Mouse (Mus musculus) large intestine, adult 2 months (tissue): ENCODE results near the gene Ms4a18. TPM values are rescaled to one million over a fixed set of nuclear protein-coding genes. Genes with fewer than 3 reads are reported as not detected.
"Not testable (repeated sequence)": the region's sequence is repeated elsewhere in the genome, so short reads cannot be mapped to it uniquely, and the experiment has no call there.

Experiments used
- DNase-seq: peaks from one replicate; pipeline ENCODE4 v3.0.0-alpha.2; 2012; ENCODE audit warnings: low read depth, low spot score
- WGBS: fragments of 180-500 bp; shearing (Covaris S2); methylation state at CpG from one replicate; pipeline ENCODE4 v1.1.7; 2018; 5-methylcytosine and 5-hydroxymethylcytosine counted together
- polyA plus RNA-seq: library from polyadenylated mRNA; depleted of rRNA; stranded (reverse); fragments of >200 nt; gene quantifications from 2 replicates; pipeline ENCODE4 v1.2.3, GENCODE M21; 2012; rRNA removed

Gene Ms4a18
- 103 and 159 TPM in 2 replicates for polyA plus RNA-seq

DNA sequence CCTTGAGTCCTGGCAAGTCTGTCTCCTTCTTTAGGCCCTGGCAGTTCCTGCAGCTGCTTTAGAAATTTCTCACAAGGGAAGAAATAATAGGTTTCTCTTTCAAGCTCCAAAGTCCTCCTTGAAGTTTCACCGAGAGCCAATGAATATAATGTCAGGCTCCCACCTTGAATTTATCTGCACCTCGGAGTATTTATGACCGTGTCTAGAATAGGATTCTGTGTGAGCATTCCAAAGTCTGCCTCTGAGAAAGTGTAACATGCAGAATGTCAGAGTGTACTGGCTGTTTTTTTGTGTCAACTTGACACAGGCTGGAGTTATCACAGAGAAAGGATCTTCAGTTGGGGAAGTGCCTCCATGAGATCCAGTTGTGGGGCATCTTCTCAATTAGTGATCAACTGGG is at the start of gene Ms4a18:
Ms4a18 (minus strand) TSS at position 141 of the 400 bp plus-strand sequence.
- WGBS, result 21% methylated on average over 3 of the region's 3 CpGs
- no peak for DNase-seq

DNA sequence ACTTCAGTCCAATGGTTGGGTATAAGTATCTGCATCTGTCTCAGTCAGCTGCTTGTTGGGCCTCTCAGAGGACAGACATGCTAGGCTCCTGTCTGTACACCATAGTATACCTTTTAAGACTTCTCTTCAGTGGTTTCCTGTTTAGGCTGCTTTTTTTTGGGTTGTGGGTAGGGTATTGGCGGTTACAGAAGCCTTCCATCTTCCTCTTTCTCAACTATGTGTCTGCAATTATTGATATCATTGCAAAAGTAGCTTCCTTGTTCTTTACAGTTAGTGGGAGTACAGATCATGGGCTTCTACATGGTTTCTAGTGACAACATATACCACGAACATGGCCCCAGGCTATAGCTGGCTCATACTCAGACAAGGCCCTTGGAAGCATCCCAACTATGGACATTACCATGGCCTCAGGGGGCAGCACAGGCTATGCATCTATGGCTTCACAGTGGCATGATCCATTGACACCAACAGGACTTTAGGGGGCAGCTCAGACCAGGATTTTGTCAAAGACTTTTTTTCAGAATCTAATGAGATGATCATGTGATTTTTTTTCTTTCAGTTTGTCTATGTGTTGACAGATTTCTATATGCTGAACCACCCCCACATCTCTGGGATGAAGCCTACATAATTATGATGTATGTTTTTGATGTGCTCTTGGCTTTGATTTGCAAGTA is 47.5 kb upstream of the Ms4a18 start:
- no peak for DNase-seq
- WGBS, result 79% methylated on average over 2 of the region's 2 CpGs

DNA sequence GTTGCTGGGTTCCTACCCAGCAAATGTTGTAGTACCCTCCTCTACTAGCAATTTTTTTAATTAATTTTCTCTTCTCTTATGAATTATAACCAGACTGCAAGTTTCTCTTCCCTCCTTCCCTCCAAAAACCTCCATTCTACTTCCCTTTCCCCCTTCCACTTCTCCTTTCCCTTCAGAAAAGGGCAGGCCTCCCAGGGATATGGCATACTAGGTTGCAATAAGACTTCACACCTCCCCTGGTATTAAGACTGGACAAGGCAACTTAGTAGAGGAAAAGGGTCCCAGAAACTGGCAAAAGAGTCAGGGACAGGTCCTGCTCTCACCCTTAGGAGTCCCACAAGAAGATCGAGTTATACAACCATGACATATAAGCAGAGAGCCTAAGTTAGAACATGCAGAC is 43.1 kb upstream of the Ms4a18 start:
- DNase-seq, result no peak
- 87% methylated on average over 1 of the region's 1 CpGs for WGBS

DNA sequence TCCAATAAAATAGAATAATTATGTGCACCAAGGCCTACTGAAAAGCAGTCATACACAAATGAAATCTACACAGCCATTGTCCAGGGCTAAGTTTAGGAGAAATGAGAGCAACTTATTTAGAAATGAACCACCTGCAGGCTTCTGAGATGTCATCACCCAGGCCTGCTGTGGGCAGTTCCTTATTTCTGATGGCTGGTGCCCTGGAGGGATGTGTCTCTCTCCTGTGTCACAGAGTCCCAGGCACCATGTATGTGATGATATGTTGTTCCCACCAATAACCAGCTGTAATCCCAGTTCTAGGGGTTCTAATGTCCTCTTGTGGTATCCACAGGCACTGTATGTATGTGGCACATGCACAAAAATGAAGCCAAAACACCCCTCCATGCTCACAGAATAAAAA is 42.1 kb upstream of the Ms4a18 start:
- DNase-seq, result no peak

DNA sequence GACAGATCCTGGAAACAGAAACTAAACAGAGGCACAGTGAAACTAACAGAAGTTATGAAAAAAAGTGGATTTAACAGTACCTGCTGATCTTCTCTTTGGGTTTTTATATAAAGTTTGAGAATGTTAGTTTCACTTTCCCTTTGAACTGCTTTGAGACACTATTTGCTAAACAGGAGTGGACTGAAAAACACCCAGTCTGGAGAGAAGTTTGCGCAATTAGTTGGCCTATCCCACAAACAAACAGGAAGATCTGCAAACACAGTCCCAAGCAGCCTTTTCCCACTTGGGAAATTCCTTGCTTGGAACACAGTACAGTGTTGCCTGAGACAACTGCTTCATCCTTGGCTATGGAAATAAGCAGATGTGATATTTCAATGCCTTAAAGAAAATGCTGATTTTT is 37.9 kb upstream of the Ms4a18 start:
- WGBS, result 15% methylated on average over 1 of the region's 1 CpGs

DNA sequence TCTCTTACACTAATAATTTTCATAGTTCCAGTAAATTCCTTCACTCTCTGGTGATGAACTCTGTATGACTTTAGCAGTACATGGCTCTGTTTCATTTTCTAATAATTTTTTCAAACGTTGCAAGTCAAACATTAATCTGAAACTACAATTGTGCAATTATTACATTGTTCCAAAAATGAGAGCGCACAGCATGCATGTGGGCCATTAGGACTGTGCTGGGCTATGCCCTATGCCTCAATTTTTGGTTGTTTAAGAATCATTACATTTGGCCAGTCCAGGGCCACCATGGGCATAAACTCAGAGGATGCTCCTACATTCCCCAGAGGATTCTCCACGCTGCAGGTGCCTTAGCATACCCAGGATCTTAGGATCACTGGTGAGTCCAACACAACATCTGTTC is 35.4 kb upstream of the Ms4a18 start:
- DNase-seq, result no peak
- WGBS, result 34% methylated on average over 3 of the region's 3 CpGs

More for the DNA sequence above, 37.9 kb upstream of the Ms4a18 start:
- not testable (repeated sequence) for DNase-seq

DNA sequence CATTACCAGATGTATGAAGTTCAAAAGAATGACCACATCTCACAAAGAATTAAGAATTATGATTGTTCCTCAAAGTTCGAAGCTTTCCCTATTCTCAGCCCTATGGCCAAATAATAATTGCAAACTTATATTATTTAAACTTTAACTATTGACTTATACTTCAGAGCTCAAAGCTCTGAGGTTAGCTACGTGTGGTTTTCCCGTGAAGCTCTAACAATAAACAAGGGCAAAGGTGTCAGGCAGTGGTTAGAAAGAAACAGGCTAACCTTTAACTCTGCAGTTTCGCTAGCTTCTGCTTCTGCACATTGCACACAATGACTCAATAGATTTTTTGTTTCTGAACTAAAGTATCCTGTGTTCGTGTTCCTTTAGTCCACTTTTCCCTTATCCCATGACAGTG is 35.0 kb upstream of the Ms4a18 start:
- no peak for DNase-seq
- WGBS, result 21% methylated on average over 5 of the region's 5 CpGs

DNA sequence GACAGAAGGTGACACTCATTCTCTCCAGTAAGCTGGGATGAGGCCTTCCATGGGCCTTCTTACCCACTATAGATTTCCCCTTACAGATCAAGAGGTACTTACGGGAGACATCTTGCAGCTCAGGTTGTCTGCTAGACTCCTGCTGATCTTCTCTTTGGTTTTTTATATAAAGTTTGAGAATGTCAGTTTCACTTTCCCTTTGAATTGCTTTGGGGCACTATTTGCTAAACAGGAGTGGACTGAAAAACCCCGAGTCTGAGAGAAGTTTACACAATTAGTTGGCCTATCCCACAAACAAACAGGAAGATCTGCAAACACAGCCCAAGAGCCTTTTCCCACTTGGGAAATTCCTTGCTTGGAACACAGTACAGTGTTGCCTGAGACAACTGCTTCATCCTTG is 32.5 kb upstream of the Ms4a18 start:
- no peak for DNase-seq
- WGBS, result 21% methylated on average over 2 of the region's 2 CpGs

DNA sequence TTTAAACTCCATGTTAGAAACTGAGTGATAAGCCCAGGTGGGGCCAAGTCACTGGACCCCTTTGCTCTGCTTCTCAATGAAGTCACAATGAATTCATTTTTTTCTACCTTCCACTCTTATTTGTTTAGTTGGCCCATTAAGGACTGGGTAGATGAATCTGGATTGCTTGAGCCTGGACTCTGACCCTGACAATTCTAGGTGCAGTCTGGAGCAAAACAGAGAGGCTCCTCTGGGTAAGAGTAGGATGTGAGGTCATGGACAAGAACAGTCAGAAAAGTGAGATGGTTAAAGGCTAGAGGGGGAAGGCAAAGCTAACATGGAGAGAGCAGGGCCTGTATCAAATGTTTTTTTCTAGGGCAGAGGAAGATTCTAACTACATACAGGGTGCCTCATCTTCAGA is 31.6 kb upstream of the Ms4a18 start:
- no peak for DNase-seq

DNA sequence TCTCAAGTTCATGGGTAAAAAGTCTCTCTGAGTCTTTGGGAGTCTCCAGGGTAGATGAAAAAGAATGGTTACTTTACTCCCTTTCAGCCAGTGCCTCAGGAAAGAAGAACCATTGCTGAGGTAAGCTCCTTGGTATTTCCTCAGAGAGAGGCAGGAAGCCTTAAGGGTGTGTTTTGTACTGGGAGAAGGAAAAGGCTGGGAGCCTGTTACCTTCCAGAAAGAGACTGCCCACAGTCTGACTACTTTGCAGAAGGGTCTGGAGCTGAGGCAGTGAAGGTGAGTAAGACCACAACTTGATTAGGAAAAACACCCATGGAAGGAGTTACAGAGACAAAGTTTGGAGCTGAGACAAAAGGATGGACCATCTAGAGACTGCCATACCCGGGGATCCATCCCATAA is 30.7 kb upstream of the Ms4a18 start:
- no peak for DNase-seq
- 59% methylated on average over 1 of the region's 1 CpGs for WGBS

DNA sequence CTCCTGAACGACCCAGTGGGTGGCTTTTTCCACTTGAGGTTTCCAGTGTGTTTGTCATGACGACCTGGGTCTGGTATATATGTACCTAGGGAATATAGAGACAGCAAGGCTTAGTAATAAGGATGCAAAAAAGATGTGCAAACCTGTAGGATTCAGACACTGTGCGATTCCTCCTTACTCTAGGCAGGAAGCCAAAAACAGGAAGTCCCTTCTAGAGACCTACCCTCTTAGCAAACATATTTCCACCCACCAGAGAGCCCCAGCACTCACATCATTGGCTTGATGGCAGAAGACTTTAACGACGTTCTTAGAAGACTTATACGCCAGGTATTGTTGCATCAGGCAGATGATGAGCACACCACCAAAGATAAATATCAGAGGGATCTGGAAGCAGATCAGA is 30.2 kb upstream of the Ms4a18 start:
- 37% methylated on average over 6 of the region's 6 CpGs for WGBS
- no peak for DNase-seq

DNA sequence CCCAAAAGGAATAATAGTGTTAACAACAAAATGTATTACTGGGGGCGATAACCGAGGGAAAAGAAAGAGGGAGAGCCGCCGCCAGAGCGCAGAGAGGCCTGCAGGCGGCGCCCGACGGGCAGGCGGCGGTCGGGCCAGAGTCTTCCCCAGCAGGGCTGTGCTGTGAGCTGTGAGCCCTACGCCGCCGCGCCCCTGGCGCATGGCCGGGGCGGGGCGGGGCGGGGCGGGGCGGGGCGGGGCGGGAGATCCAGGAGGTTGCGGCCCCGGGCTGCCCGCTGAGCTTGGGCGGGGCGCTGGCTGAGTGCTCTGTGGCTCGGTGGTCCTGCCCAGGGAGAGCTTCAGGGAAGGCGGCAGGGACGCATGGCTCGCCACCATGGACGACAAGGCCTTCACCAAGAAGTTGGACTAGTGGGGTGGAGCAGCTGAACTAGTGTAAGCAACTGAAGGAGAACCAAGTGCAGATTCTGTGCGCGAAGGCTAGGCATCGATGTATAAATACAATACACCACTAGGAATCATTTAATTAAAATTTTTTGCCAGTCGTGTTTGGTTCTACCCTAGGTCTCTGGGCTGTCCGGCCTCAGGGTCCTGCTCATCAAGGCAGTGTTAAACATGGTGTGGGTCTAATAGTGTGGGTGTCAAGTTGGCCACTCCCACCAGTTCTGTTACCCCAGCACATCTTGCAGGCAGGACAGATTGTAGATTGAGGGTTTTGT is 27.3 kb upstream of the Ms4a18 start:
- DNase-seq, result no peak
- 5% methylated on average over 39 of the region's 40 CpGs for WGBS

DNA sequence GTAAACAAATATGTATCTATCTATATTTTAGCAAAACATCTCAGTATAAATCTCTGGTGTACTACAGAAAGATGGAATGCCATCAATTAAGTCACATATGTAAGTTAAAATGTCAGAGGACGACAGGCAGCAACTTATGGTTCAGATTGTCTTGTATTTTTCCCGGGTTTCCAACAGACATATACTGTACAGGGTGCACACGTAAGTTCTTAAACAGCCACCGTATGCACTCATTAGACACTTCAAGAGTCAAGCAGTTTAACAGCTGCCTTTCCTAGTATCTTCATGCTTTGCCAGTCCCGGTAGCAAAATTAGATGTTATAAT is 26.8 kb upstream of the Ms4a18 start:
- 10% methylated on average over 5 of the region's 5 CpGs for WGBS
- DNase-seq, result no peak

DNA sequence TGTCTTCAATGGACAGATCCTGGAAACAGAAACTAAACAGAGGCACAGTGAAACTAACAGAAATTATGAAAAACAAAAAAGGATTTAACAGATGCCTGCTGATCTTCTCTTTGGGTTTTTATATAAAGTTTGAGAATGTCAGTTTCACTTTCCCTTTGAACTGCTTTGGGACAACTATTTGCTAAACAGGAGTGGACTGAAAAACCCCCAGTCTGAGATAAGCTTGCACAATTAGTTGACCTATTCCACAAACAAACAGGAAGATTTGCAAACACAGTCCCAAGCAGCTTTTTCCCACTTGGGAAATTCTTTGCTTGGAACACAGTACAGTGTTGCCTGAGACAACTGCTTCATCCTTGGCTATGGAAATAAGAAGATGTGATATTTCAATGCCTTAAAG is 19.7 kb upstream of the Ms4a18 start:
- no peak for DNase-seq

DNA sequence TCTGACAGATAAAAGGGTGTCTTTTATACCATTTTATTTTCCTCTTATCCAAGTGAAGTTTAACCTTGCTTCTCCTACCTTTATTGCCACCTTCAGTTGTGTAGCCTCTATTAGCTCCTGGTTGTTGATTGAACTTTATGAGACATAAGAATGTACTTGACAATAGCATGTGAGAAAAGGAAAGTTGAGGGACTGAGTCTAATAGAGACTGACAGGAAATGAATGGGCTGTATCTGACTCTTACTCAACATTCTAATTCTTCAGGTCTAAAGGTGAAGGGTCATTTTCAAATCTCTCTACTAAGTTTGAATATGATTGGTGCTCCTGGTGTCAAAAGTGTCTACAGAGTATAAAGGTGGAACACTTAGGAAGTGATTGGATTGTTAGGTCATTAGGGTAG is 4.6 kb upstream of the Ms4a18 start:
- DNase-seq, result no peak

DNA sequence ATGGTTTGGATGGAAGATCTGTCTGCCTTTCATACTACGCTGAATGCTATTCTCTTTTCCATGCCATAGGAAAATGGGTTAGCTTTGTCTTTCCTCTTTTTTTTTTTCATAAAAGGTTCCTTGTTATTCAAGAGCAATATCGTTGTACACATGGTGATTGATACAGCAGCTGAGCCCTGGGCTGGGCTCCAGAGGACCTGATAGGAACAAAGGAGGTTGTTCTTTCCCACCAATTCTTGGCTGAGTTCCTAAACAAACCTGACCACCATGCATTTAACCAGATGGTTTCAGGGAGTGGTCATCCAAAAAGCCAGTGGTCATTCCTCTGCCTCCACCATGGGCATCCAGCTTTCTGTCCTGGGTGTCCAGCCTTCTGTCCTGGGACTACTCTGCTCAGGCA is 580 bp downstream of the Ms4a18 start:
- 27% methylated on average over 2 of the region's 2 CpGs for WGBS
- no peak for DNase-seq

DNA sequence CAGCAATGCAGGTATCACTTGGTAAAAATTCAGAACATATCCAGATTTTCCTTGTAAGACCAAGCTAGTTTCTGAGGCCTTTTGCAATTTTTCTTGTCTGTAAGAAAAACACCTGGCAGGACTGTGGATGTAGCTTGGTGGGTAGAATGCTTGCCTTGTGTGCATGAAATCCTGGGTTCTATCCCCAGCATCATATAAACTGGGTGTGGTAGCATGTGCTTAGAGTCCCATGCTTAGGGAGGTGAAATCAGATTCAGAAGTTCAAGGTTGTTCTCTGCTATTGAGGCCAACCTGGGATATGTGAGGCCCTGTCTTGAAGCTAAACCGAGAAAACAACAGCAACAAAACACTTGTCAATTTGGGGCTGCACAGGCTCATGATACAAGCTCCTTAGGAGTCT is 1.8 kb downstream of the Ms4a18 start:
- no peak for DNase-seq
- WGBS, result 36% methylated on average over 1 of the region's 1 CpGs

DNA sequence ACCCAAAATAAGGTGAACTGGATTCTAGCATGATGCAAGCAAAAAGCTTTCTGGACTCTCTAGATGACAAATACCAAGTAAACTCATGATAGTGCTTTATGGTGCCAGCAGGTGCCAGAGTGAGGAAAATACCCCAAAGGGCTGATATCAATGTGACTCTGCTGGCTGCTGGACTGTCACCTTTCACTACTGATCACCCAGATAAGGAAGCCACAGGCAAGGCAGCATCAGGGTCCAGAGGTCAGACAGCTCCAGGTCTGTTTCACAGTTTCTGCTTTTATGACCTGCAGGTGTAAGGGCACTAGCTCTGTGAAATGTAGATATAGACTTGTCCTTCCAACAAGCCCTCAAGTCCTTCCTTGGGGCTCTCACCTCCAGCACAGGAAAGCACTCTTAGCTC is 2.4 kb downstream of the Ms4a18 start:
- peak; percentile 37 for DNase-seq

DNA sequence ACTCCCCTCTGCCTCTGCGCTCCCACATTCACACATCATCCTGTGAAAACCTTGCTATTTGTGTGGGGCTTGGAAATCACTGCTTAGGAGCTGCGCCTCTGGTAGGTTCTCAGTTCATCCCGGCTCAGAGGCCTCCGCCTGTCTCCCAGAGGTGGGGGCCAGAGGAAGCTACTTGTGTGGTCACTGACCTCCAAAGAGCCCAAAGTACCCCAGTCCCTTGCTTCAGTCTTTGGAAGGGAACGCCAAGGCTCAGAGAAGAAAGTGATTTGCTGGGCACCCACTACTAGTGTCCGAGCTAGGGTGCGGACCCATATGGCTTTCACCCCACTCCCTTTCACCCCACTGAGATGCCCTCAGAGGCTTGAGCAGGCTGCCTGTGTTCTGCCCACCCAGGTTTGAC is 24.7 kb downstream of the Ms4a18 start, which contains the start of gene Ms4a15:
Ms4a15 (minus strand) TSS at position 101 of the 400 bp plus-strand sequence.
- DNase-seq, result no peak
- 89% methylated on average over 7 of the region's 7 CpGs for WGBS

DNA sequence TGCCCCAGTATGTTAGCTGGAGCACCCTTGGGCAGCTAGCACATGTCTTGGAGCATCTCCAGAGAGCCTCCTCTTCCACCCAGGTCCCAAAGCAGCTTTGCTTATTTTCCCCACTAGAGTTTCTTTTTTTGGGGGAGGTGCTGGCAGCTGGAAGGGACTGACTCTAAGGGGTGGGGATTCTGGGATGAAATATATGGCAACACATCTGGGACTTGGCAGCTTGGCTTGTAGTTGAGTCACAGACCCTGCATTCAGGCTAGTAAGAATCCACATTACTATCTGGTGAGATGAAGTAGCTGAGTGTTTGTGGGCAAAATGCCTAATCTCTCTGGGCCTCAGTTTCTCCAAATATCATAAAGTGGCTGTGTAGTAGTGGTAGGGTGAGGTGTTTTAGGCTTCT is 25.9 kb downstream of the Ms4a18 start:
- DNase-seq, result no peak

DNA sequence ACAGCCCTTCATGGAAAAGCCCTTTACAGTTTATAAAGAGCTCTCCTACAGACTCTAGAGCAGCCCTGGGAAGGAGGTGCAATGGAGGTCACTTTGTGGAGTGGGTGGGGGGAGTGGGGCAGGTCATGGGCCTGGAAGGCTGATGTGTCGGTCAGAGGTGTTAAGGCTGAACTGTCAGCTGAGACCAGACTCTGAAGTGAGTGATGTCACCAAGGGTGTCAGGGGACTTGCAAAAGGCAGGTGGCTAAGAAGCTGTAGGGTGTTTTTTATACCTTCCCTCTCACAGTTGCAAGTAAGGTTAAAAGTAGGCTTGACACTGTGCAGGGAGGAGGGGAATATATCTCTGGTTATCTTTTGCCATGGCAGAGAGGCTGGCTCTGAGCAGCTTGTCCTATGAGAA is 27.1 kb downstream of the Ms4a18 start:
- DNase-seq, result no peak
- 76% methylated on average over 1 of the region's 1 CpGs for WGBS

DNA sequence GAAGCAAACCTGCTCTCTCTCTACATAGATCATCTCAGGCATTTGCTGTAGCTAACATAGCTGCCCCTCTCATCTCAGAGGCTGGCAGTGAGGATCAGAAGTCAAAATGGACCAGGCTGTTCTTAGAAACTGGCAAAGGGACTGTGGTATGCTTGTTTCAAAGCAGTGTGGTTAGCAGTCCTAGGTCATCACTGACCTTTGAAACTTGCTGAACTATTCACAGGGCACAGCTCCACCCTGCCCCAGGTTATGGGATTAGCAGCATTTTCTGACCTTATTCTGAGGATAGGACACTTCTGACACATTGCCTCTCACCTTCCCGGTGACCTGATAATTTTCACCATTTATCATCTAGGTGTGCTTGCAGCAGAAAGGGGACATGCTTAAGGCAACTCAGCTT is 29.3 kb downstream of the Ms4a18 start:
- 71% methylated on average over 1 of the region's 1 CpGs for WGBS
- DNase-seq, result no peak
